Mouse (Mus musculus) heart, embryonic 16.5 days (tissue): Measurements from ENCODE around the gene Cwc27. TPM values are rescaled to one million over a fixed set of nuclear protein-coding genes. Genes with fewer than 3 reads are reported as not detected.
A peak's percentile ranks its signal among the peaks of the same experiment; 100 is the strongest.

Experiments
- ATAC-seq: fragments of 200-750 bp; cut with Nextera tagmentation; replicated peaks from 2 replicates; pipeline ENCODE4 v1.8.0; 2017; ENCODE audit warnings: moderate number of reproducible peaks; ENCODE audit not compliant: insufficient read depth, low FRiP score; ENCODE audit errors: extremely low read depth
- H3K27ac ChIP-seq: fragments of 300-500 bp; sonication (generic); 2 replicates; pipeline ENCODE4 v1.5.1; 2014; ENCODE audit warnings: mild to moderate bottlenecking, low read length, control low read depth, moderate library complexity
- H3K27me3 ChIP-seq: fragments of 300-500 bp; sonication (generic); 2 replicates; pipeline ENCODE4 v1.6.1; 2014; ENCODE audit warnings: low read length, mixed read lengths; ENCODE audit not compliant: control insufficient read depth, insufficient read depth
- H3K36me3 ChIP-seq: fragments of 300-500 bp; sonication (generic); 2 replicates; pipeline ENCODE4 v1.6.1; 2014; ENCODE audit not compliant: control insufficient read depth, insufficient read depth
- H3K4me1 ChIP-seq: fragments of 300-500 bp; sonication (generic); 2 replicates; pipeline ENCODE4 v1.6.1; 2014; ENCODE audit warnings: low read length, mixed read lengths; ENCODE audit not compliant: control insufficient read depth, insufficient read depth
- H3K4me2 ChIP-seq: fragments of 300-500 bp; sonication (generic); 2 replicates; pipeline ENCODE4 v1.6.1; 2014; ENCODE audit warnings: low read depth, mild to moderate bottlenecking, control low read depth, low read length
- H3K4me3 ChIP-seq: fragments of 300-500 bp; sonication (generic); 2 replicates; pipeline ENCODE4 v1.5.1; 2014; ENCODE audit warnings: mild to moderate bottlenecking, control low read depth, low read length
- H3K9ac ChIP-seq: fragments of 300-500 bp; sonication (generic); 2 replicates; pipeline ENCODE4 v1.6.1; 2014; ENCODE audit warnings: low read length, control low read depth
- H3K9me3 ChIP-seq: fragments of 300-500 bp; sonication (generic); replicated peaks from 2 replicates; pipeline ENCODE4 v1.6.1; 2016; ENCODE audit warnings: low read length; ENCODE audit not compliant: control insufficient read depth
- WGBS: fragments of 180-500 bp; shearing (Covaris S2); extraction: QIAGEN DNeasy Blood & Tissue Kit; methylation state at CpG from one replicate; pipeline ENCODE4 v1.1.7; 2014; 5-methylcytosine and 5-hydroxymethylcytosine counted together
- polyA plus RNA-seq: library from polyadenylated mRNA; unstranded; fragments of >200 nt; fragmentation: Nextera tagmentation; extraction: Ambion mirVana; gene quantifications from 2 replicates; pipeline ENCODE4 v1.2.1, GENCODE M21; 2015

The Cwc27 gene
- polyA plus RNA-seq: 20.7 and 23.4 TPM in 2 replicates

- H3K4me3 ChIP-seq: peak within 1 kb of the TSS; percentile 80
- ATAC-seq: peak; percentile 92
- peak within 1 kb of the TSS; percentile 76 for H3K27ac ChIP-seq
- peak within 1 kb of the TSS; percentile 90 for H3K9ac ChIP-seq
- H3K36me3 ChIP-seq: no peaks in the 10 kb centered on the region
- H3K4me1 ChIP-seq: peaks cover 13% of the 10 kb centered on the region
- no peaks in the 10 kb centered on the region for H3K9me3 ChIP-seq
- H3K4me2 ChIP-seq: peak within 1 kb of the TSS; percentile 88
- under 1% methylated on average over 50 of the region's 50 CpGs for WGBS
- no peaks in the 10 kb centered on the region for H3K27me3 ChIP-seq
Observed at GRCm38 (mm10) chr13:104816635-104817571, at the start of gene Cwc27. Gene Cwc27, minus strand, starts transcription at chr13:104817142.

GRCm38 (mm10) chr13:104866726-104867125 lies 49.8 kb upstream of the Cwc27 start:
- no peak overlapping the region for H3K4me2 ChIP-seq
- peaks cover 8% of the 10 kb centered on the region; the same call in 1 of the 2 replicates for H3K27me3 ChIP-seq
- ATAC-seq: no peak
- 79% methylated on average over 5 of the region's 5 CpGs for WGBS
- H3K9me3 ChIP-seq: no peaks in the 10 kb centered on the region
- no peak overlapping the region for H3K9ac ChIP-seq
- no peak overlapping the region for H3K4me3 ChIP-seq
- no peaks in the 10 kb centered on the region for H3K4me1 ChIP-seq
- no peak overlapping the region for H3K27ac ChIP-seq
- H3K36me3 ChIP-seq: no peaks in the 10 kb centered on the region

GRCm38 (mm10) chr13:104863127-104863979 lies 46.4 kb upstream of the Cwc27 start, which contains the start of gene Shisal2b:
Gene Shisal2b, minus strand, starts transcription at chr13:104863893.
- H3K4me2 ChIP-seq: peak within 1 kb of the TSS; percentile 95
- no peaks in the 10 kb centered on the region for H3K36me3 ChIP-seq
- H3K9me3 ChIP-seq: no peaks in the 10 kb centered on the region
- H3K27ac ChIP-seq: no peak within 1 kb of the TSS
- peak; percentile 60 for ATAC-seq
- 5% methylated on average over 38 of the region's 38 CpGs for WGBS
- H3K4me3 ChIP-seq: peak within 1 kb of the TSS; percentile 56
- H3K27me3 ChIP-seq: peaks cover 11% of the 10 kb centered on the region; the same call in 1 of the 2 replicates
- H3K4me1 ChIP-seq: no peaks in the 10 kb centered on the region
- peak within 1 kb of the TSS; percentile 65 for H3K9ac ChIP-seq

GRCm38 (mm10) chr13:104853645-104854044 lies 36.7 kb upstream of the Cwc27 start:
- H3K9me3 ChIP-seq: no peaks in the 10 kb centered on the region
- no peak overlapping the region for H3K4me2 ChIP-seq
- no peak for ATAC-seq
- no peak overlapping the region for H3K9ac ChIP-seq
- no peaks in the 10 kb centered on the region for H3K36me3 ChIP-seq
- no peaks in the 10 kb centered on the region for H3K27me3 ChIP-seq
- 68% methylated on average over 2 of the region's 2 CpGs for WGBS
- H3K4me1 ChIP-seq: no peaks in the 10 kb centered on the region
- H3K4me3 ChIP-seq: no peak overlapping the region
- H3K27ac ChIP-seq: no peak overlapping the region

- H3K27ac ChIP-seq: no peak overlapping the region
- peaks cover 3% of the 10 kb centered on the region for H3K36me3 ChIP-seq
- no peak overlapping the region for H3K4me2 ChIP-seq
- H3K4me1 ChIP-seq: no peaks in the 10 kb centered on the region
- 86% methylated on average over 8 of the region's 13 CpGs for WGBS
- H3K9ac ChIP-seq: no peak overlapping the region
- no peaks in the 10 kb centered on the region for H3K9me3 ChIP-seq
- no peaks in the 10 kb centered on the region for H3K27me3 ChIP-seq
- ATAC-seq: no peak
- no peak overlapping the region for H3K4me3 ChIP-seq
Observed at GRCm38 (mm10) chr13:104843295-104844089, 26.6 kb upstream of the Cwc27 start.

- Histone ChIP-seq H3K4me3 (no peak overlapping the region), H3K9me3 (no peaks in the 10 kb centered on the region), H3K36me3 (peaks cover 11% of the 10 kb centered on the region), H3K9ac (no peak overlapping the region), H3K27ac (no peak overlapping the region), H3K4me2 (no peak overlapping the region), H3K4me1 (no peaks in the 10 kb centered on the region), H3K27me3 (no peaks in the 10 kb centered on the region)
- WGBS: 53% methylated on average over 4 of the region's 4 CpGs
- no peak for ATAC-seq
Observed at GRCm38 (mm10) chr13:104841937-104842336, 25.0 kb upstream of the Cwc27 start.

GRCm38 (mm10) chr13:104837628-104838027 lies 20.7 kb upstream of the Cwc27 start:
- Histone ChIP-seq H3K36me3 (peaks cover 32% of the 10 kb centered on the region), H3K4me3 (no peak overlapping the region), H3K9ac (no peak overlapping the region), H3K9me3 (no peaks in the 10 kb centered on the region), H3K27me3 (no peaks in the 10 kb centered on the region), H3K27ac (no peak overlapping the region), H3K4me1 (no peaks in the 10 kb centered on the region), H3K4me2 (no peak overlapping the region)
- ATAC-seq: no peak
- WGBS: 55% methylated on average over 7 of the region's 7 CpGs

GRCm38 (mm10) chr13:104832811-104833210 lies 15.9 kb upstream of the Cwc27 start:
- H3K4me1 ChIP-seq: no peaks in the 10 kb centered on the region
- no peak overlapping the region for H3K9ac ChIP-seq
- H3K9me3 ChIP-seq: peaks cover 4% of the 10 kb centered on the region; the same call in 1 of the 2 replicates
- WGBS: 91% methylated on average over 13 of the region's 13 CpGs
- H3K4me3 ChIP-seq: no peak overlapping the region
- no peaks in the 10 kb centered on the region for H3K27me3 ChIP-seq
- no peak overlapping the region for H3K4me2 ChIP-seq
- no peak for ATAC-seq
- H3K27ac ChIP-seq: no peak overlapping the region
- H3K36me3 ChIP-seq: peaks cover 51% of the 10 kb centered on the region
